Mouse (Mus musculus) adrenal gland, postnatal 14 days (tissue): ENCODE measurements around the gene Pde8a. TPM values are rescaled to one million over a fixed set of nuclear protein-coding genes. Genes with fewer than 3 reads are reported as not detected.

Experiments
- DNase-seq: peaks from one replicate; pipeline ENCODE4 v3.0.0; 2021; ENCODE audit warnings: mixed read lengths
- total RNA-seq: library from RNA; stranded (reverse); gene quantifications from 2 replicates; pipeline ENCODE4 v1.2.3, GENCODE M21; 2021

Gene Pde8a
- total RNA-seq, 1 experiment from 2014 or later = 38.6 TPM

DNA sequence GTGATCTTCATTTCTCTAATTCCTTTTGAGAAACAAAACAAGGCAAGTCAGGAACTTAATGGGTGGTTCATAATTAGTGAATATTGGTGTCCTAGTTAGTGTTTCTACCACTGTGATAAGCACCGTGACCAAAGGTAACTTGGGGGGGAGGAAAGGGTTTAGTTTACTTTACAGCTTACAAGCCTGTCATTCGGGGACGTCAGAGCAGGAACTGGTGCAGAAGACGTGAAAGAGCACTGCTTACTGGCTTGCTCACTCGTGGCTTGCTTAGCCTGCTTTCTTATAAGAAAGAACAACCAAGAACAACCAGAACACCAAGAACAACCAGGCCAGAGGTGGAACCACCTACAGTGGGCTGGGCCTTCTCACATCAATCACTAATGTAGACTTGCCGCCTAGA lies 65.6 kb downstream of the Pde8a start:
- DNase-seq = no peak

DNA sequence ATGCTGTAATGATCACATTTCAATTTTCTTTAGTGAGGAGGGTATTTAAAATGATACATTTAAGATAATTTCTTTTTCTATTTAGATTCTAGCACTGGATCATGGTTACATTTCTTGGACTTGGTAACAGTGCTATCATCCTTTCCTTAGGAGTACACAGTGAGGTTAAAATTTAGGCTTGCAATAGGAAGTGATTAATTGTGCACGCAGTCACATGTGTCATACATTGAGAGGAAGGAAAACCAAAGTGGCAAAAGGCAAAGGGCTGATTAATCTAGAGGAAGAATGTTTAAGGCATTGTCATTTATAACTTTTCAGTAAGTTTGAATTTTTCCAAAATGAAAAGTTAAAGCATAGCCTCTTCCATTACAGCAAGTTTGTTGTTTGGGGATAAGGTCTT lies 67.8 kb downstream of the Pde8a start:
- no peak for DNase-seq

DNA sequence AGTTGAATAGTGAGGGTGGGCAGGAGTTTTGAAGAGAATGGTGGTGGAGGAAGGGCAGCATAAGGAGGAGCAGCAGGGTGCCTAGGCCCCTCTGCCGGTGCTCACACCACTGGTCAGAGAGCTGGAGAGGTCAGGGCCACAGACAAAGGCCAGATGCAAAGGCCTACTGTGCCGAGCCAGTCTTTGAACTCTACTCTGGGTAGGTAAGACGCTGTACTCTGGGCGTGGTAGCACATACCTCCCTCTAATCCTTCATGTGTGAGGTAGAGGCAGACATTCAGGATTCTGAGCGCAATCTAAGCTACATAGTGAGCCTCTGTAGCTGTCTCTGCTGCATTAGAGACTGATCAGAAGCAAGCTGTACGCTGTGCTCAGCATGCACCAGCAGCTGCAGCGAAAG lies 73.1 kb downstream of the Pde8a start:
- DNase-seq = no peak

DNA sequence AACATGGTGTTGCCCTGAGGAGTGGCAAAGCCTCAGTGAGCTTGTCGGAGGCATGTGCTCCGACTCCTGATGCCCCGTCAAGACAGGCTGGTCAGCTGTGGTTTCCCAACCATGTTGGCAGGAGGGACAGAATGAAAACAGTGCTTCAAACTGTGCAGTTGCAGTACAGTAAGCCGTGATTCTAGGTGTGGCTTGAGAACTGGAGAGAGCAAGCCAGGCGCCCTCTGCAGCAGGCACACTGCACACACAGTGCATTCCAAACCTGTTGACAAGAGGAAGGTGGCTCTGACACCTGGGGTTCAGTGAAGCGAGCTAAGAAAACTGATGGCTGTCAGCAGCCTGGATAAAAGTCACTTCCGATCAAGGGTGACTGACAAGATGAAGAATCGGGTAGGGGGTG lies 73.5 kb downstream of the Pde8a start:
- DNase-seq = peak; percentile 25

DNA sequence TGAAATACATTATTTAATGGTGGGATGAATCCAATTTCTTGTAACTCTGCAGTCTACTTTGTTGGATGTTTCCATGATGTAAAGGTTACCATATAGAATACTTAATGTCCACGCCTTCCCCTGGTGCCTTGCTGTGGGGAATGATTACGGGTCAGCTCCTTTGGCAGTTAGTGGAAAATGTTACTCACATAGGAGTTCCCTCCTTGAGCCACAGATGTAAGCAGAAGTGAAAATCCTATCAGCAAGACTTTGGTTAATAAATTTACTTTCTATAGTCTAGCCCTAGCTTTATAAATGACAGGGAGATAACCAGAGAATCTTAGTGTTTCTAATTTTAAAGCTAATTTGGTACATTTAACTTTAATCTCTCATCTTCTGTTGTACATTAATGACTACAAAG lies 81.8 kb downstream of the Pde8a start:
- DNase-seq = no peak

DNA sequence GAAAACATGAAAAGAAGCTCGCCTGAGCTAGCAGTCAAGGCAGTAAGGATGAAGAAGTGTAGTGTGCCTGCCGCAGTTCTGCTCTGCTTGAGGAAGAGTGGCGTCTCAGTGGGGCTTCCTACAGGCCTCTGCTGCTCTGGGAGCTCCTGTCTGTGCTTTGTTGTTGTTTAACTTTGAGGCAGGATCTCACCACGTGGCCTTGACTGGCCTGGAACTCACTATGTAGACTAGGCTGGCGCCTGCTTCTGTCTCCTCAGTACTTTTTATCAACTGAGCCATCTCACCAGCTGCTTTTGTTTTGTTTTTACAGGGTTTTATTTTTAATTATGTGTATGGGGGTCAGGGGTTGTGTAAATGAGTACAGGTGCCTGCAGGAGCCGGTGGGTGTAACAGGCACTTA lies 84.8 kb downstream of the Pde8a start:
- DNase-seq = no peak

DNA sequence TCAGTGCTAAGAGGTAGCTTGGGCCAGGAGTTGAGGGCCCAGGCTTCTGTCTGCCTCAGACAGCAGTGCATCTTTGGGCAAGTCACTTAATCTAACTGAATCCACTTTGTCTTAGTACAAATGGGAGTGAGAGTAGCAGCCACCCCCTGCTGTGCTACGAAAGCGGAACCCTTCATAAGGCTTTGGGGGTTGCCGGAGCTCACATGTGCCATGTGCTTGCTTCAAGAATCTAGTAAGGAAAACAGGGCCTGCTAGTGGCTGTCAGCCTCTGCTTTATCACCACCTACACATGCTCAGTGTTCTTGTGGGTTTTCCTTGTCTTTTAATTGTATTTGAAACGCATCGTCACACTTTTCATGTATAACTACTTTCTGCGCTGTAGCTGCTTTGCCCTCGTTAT lies 87.9 kb downstream of the Pde8a start:
- DNase-seq = no peak

DNA sequence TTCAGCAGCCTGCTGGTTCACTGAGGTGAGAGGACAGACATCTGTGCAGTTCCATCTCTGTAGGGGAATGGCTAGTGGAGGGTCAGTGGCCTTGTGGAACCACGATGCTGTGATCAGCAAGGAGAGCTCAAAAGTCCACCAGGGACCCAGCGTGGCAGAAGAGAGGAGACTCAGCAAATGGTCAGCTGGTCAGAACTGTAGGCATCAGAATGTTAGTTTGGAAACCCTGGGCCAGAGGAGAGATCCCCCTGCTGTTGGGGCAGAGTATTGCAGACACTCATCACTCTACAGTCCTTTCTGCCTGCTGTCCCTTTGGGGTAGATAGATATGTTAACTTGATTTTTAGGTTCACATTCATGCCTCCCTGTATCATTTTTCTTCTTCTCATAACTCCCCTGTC lies 90.3 kb downstream of the Pde8a start:
- peak; percentile 48 for DNase-seq

DNA sequence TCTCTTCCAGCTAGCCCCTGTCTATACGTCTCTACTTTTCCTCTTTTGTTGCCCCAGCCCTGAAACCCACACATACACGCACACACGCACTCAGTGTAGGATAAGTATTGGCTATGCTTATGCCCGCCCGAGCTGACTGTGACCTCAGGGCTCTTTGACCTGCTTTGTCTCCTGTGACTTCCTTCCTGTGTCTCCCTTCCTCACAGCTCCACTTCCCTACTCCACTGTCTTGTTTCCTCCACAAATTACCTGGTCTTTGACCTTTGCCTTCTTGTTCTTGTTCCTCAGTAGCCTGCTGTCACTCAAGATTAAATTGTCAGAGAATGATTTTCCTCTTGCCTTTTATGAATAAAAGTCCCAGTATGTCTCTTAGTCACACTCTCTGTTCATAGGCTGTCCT lies 90.7 kb downstream of the Pde8a start:
- DNase-seq = no peak

DNA sequence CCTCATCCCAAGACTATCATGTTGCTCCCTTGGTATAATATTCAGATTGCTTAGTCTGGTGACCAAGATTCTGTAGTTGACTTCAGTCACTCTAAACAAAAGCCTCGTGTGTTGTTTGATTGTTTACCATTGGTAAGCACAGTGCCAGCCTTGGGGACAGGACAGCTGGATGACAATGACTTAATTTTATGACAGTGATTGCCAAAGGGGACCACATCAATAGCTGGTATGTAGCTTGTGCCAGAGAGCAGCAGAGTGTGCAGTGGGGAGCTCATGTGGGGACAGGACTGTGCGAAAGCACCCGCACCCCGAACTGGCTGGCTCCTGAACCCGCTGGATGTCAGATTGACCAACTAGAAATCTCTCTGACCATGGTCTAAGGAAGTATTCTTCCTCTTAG lies 91.3 kb downstream of the Pde8a start:
- no peak for DNase-seq

DNA sequence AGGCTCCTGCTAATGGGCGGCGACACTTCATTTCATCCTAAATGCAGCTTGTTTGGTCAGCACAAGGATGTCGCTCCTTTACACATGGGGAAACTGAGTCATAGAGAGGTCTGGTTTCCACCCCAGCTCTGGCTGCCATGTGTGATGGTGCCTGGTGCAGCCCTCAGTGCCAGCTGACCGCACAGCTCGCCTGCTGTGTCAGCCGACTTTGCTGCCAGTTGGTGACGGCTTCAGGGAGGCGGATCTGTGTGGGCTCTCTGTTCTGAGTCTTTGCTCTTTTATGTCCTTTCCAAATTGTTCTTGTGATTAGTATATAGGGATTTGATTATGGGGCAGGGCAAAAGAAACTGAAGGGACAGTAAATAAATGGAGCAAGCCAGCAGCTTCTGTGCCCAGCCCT lies 94.3 kb downstream of the Pde8a start:
- no peak for DNase-seq

DNA sequence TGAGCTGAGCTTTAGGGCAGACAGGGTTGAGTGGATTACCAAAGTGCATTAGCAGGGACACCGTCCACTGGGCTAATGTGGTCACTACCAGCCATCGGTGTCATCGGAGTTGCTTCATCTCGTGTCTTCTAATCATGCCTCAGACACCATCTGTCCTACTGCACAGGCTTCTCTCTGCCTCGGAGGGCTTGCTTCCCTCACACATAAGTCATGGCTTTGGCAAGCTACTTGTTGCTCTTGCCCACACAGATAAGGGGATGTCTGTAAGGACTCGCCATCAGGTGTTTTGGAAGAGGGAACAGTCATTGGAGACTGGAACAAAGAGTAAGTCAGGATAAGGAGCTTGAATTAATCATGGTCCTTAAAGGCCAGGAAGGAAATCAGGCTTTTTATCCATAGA lies 95.9 kb downstream of the Pde8a start:
- DNase-seq = no peak

DNA sequence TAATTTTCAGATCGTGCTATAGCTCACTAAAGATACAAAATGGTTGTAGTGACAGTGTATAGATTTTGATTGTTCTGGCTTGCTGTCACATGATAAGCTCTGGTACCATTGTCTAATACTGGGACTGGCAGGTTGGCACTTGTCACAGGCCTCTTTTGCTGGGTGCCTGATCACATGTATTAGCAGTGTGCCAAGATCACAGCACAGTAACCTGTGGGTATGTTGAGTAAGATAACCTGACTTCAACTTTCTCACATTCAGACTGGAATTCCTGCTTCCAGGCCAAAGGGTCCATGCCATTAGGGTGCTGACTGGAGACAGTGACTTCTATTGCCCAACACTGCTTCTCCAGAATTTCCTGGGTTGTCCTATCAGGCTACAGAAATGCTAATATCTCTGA lies 97.7 kb downstream of the Pde8a start:
- peak; percentile 34 for DNase-seq

DNA sequence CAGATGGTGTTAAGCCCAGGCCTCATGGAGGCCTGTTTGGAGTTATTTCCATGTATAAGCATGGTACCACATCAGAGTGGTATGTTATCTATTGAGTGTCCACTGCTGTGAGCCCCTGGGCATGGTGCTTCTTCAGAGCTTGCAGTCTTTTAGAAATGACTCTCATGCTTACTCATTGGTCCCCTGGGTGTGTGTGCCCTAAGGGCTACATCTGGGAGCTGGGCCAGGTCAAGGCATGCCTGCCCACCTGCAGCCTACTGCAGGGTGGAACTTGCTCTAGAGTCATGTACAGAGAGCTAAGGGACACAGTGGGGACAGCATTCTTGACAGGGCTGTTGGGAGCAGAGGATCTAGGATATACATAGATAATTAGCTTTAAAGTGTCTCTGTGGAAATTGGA lies 98.2 kb downstream of the Pde8a start:
- DNase-seq = no peak

DNA sequence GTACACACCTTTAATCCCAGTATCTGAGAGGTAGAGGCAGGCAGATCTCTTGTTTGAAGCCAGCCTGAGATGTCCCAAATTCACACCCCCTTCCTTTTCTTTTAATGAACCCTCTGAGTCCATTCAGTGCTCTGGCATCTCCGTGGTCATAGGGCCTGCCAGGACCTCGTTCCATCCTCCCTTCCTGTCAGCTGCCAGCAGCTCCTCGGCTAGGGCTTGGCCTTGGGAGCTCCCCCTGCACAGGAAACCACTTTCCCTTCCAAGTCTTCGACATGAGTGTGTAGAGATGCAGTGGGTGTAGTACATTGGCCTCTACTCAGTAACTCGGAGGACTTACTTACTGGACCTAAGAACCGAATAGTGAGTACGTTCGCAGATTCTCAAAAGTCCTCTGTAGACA lies 102.2 kb downstream of the Pde8a start:
- peak; percentile 57 for DNase-seq

DNA sequence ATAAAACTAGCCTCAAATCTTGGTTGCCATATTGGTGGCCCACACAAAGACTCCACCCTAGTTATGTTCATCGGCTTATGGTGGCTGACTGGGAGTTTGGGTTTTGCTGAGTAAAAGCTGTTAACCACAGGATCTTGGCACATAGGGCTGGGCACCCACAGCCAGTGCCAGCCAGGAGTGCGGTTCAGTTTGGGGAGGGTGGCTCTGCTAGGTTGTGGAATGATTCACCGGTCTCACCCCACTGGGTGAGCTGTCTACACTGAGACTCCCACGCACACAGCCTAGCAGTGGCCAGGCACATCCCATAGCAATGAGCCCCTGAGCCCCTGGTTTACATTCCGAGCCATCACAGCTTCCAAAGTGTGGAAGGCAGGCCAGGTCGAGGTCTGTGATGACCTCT lies 106.4 kb downstream of the Pde8a start:
- no peak for DNase-seq

DNA sequence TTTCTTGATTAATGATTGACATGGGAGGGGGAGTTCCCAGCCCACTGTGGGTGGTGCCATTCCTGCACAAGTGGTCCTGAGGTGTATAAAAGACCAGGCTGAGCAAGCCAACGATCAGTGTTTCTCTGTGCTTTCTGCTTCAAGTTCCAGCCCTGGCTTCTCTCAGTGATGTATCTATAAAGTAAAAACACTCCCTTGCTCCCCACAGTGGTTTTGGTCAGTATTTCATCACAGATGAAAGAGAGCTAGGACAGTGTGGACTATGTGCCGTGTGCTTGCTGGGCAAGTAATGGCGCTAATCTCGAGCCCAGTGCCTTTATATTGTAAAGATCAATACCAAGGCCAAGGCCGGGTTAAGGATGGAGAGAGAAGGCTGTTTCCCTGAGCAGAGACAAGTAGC lies 108.4 kb downstream of the Pde8a start:
- no peak for DNase-seq

DNA sequence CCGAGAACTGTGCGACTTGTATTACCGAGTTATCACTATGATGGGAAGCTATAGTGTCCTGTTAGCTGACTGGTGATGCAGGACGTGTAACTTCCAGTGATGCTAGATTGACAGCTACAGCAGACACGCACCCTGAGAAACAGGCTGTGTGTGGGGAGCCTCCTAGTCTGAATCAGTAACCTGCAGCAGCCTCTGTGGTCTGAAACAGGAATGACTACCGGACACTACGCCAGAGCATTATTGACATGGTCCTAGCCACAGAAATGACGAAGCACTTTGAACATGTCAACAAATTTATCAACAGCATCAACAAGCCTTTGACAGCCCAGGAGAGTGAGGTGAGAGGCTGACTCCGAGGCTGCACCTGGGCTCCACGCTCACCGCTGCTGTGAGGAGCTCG lies 112.6 kb downstream of the Pde8a start:
- DNase-seq = no peak

DNA sequence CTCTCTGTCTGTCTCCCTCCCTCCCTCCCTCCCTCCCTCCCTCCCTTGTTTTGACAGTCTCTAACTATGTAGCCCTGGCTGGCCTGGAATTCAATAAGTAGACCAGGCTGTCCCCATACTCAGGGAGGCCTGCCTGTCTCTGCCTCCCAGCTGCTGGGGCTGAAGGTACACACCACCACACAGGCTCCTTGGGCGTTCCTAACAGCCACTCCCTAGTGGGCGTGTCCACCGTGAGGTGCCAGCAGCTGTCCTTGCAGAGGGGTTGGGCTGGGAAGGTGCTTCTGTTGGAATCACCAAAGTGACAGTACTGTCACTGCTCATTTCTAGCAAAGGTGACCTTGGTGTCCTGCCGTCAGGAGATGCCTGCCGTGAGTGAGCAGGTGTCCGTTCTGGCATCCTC lies 113.5 kb downstream of the Pde8a start:
- no peak for DNase-seq

DNA sequence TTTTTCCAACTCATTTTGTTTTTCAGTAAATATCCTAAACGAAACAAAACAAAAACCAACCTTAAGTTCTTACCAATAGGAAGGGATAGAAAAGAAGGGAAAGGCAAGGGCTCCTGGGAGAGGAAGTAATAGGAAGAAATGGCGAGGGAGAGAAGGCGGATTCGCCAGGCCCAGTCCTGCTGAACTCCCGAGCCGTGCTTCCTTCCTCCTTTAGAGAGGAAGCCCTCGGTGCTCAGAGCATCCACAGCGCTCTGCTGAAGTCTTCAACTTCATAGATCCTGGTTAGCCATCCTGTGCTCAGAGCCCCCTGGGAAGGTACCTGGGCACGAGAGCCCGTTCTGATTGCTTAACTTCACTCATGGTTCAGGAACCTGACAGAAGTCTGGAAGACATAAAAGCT lies 114.3 kb downstream of the Pde8a start:
- no peak for DNase-seq

DNA sequence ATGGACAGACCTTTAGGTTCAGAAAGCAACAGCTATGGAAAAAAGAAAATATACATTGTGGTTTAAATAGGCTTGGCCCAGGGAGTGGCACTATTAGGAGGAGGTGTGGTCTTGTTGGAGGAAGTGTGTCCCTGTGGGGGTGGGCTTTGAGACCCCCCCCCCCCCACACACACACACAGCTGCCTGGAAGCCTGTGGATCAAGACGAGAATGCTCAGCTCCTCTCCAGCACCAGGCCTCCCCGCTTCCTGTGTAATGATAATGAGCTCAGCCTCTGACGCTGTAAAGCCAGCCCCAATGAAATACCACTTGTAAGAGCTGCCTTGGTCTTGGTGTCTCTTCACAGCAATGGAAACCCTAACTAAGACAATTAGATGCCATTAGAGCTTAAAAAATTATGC lies 117.4 kb downstream of the Pde8a start:
- DNase-seq = no peak

DNA sequence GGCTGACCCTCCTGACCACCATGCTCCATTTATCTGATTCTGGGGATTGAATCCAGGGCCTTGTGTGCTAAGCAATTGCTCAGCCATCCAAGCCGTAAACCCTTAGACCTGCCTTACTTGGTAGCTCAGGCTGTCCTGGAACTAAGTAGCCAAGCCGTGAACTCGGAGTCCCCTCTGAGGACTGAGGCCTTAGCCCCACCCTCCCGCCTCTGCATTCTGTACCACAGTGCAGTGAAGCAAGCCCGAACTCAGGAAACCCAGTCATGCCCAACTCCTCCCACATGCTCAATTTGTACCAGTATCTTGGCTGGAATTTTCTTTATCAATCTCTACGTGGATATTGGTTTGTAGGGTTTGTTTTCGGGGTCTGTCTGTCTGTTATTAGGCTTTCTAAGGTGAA lies 118.5 kb downstream of the Pde8a start:
- no peak for DNase-seq

DNA sequence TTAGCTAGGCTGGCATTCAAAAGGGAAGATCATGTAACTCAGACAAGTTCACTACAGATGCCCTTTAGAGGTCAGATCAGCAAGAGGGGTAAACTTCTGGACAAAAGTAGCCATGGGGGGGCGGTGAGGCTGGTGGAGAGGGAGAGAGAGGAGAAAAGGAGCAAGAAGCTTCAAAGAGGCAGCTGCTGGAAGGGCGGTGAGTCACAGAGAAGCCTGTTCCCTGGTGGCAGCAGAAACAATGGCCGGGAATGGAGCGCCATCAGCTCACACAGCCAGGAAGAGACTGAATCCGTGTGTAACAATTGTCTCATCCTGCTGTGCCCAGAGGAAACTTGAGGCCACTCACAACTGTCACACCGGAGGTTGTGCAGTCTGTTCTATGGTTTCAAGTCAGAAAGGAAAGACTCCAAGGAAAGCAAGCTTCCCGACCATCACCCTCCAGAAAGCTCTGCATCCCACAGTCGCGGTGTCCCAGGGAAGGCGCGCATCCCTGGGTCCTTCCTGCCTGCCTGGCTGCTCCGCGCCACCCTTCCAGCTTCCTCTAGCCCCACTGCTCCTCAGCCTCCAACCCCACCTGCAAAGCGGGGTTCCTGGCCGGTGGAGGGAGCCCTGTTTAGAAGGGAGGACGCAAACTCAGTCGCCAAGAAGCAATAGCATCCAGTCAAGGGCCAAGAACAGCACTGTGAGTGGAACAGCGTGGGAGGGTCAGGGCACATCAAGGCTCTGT lies 122.5 kb downstream of the Pde8a start:
- DNase-seq = peak; percentile 72

DNA sequence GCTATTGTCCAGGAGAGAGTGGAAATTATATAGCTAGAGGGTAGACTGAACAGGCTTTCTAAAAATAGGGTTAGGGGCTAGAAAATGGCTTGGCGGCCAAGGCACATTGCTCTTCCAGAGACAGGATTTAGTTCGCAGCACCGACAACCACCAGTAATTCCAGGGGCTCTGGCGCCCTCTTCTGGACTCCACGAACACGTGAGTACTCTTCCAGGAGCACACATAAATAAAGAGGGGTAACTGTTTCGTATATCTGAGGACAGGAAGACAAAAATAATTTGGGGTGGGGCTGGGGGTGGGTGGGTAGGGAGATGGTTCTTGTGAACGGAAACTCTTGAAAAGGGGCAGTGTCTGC lies 123.0 kb downstream of the Pde8a start:
- DNase-seq = peak; percentile 76
